Mouse (Mus musculus): Measurements from ENCODE around the gene Lrrk2. TPM values are rescaled to one million over a fixed set of nuclear protein-coding genes. Genes with fewer than 3 reads are reported as not detected.

The Lrrk2 gene
- polyA plus RNA-seq, 2 experiments: 5.7 to 7.6 TPM

GRCm38 (mm10) chr15:91633806-91634205 is 39.2 kb upstream of the Lrrk2 start:
- Histone ChIP-seq H3K27ac (replicated peaks; ENCODE audit: low read depth, low read length) (no peak overlapping the region), H3K4me2 (replicated peaks; ENCODE audit: low read depth, low read length, severe bottlenecking) (no peak overlapping the region), H3K27me3 (ENCODE audit: control insufficient read depth, insufficient read depth, low read length) (no peaks in the 10 kb centered on the region), H3K4me1 (ENCODE audit: control insufficient read depth, insufficient read depth, low read length) (no peaks in the 10 kb centered on the region), H3K9ac (ENCODE audit: low read depth, low read length, severe bottlenecking) (no peak overlapping the region), H3K4me3 (replicated peaks; ENCODE audit: low read length) (no peak overlapping the region), H3K36me3 (ENCODE audit: control insufficient read depth, insufficient read depth, low read length) (no peaks in the 10 kb centered on the region), H3K9me3 (ENCODE audit: control insufficient read depth, low read length) (no peaks in the 10 kb centered on the region)
- TF ChIP-seq POLR2A (IDR thresholded peaks at IDR 0.05; ENCODE audit: borderline replicate concordance, extremely low read depth, insufficient read depth, insufficient read length): no peak
- WGBS: 53% methylated on average over 6 of the region's 6 CpGs
- DNase-seq (ENCODE audit: low spot score) (no peak), ATAC-seq (ENCODE audit: low FRiP score, low read depth) (no peak)

DNA sequence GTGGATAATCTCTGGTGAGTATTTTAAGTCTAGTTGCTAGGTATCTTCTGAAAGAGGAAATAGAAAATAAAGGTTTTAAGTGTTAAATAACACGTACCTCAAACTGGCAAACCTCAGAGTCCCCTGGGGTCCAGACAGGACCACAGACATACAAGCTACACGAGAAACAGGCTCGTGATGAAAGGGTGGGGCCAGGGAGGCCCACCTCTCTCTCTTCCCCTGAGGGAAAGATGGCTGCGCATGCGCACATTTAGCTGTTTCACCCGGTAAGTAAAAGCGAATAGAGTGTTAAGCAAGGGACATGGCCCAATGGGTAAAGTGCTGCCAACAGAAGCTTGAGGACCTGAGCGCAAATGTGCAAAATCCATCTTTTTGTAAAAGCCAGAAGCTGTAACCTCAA is 38.7 kb upstream of the Lrrk2 start:
- DNase-seq (ENCODE audit: low spot score): no peak
- WGBS: 50% methylated on average over 8 of the region's 8 CpGs
- Histone ChIP-seq H3K4me1 (ENCODE audit: control insufficient read depth, insufficient read depth, low read length) (no peaks in the 10 kb centered on the region), H3K36me3 (ENCODE audit: control insufficient read depth, insufficient read depth, low read length) (no peaks in the 10 kb centered on the region), H3K4me2 (replicated peaks; ENCODE audit: low read depth, low read length, severe bottlenecking) (no peak overlapping the region), H3K4me3 (replicated peaks; ENCODE audit: low read length) (no peak overlapping the region), H3K9me3 (ENCODE audit: control insufficient read depth, low read length) (no peaks in the 10 kb centered on the region), H3K27me3 (ENCODE audit: control insufficient read depth, insufficient read depth, low read length) (no peaks in the 10 kb centered on the region), H3K9ac (ENCODE audit: low read depth, low read length, severe bottlenecking) (no peak overlapping the region), H3K27ac (replicated peaks; ENCODE audit: low read depth, low read length) (no peak overlapping the region)
- no peak for ATAC-seq (ENCODE audit: low FRiP score, low read depth)
- TF ChIP-seq POLR2A (IDR thresholded peaks at IDR 0.05; ENCODE audit: borderline replicate concordance, extremely low read depth, insufficient read depth, insufficient read length): no peak

GRCm38 (mm10) chr15:91641631-91642030 is 31.3 kb upstream of the Lrrk2 start:
- H3K4me2 ChIP-seq (replicated peaks; ENCODE audit: low read depth, low read length, severe bottlenecking): no peak overlapping the region
- H3K9ac ChIP-seq (ENCODE audit: low read depth, low read length, severe bottlenecking): no peak overlapping the region
- no peaks in the 10 kb centered on the region for H3K9me3 ChIP-seq (ENCODE audit: control insufficient read depth, low read length)
- no peak for TF ChIP-seq POLR2A (IDR thresholded peaks at IDR 0.05; ENCODE audit: borderline replicate concordance, extremely low read depth, insufficient read depth, insufficient read length)
- no peak overlapping the region for H3K4me3 ChIP-seq (replicated peaks; ENCODE audit: low read length)
- ATAC-seq (ENCODE audit: low FRiP score, low read depth) (no peak), DNase-seq (ENCODE audit: low spot score) (no peak)
- peaks cover 10% of the 10 kb centered on the region for H3K4me1 ChIP-seq (ENCODE audit: control insufficient read depth, insufficient read depth, low read length)
- no peak overlapping the region for H3K27ac ChIP-seq (replicated peaks; ENCODE audit: low read depth, low read length)
- H3K36me3 ChIP-seq (ENCODE audit: control insufficient read depth, insufficient read depth, low read length): no peaks in the 10 kb centered on the region
- WGBS: 69% methylated on average over 3 of the region's 3 CpGs
- H3K27me3 ChIP-seq (ENCODE audit: control insufficient read depth, insufficient read depth, low read length): no peaks in the 10 kb centered on the region

DNA sequence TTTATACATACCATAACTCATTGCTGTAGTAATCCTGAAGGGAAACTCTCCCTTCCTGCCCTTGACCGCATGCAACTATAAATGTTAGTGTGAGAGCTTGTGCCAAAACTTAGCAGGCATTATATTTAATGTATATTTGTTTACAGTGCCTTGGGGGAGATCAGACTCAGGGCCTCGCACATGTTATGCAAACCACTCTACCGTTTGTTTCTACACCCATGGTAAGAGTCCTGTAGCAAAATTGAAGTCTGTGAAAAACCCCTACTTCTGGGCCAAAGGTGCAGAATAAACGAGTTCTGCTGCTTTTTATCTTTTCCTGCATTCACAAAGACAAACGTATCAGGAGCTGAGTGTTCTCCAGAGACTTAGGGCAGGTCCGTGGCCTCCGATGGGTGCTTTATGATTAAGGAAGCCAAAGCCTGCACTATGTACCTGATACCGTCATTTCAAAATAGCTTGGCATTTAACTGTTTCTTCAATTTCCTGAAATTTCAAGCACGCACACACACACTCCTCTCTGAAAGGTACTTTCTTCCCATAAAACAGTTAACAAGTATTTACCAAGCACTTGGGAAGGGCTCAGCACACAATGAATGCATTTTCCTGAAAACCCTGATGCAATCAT is 30.2 kb upstream of the Lrrk2 start:
- Histone ChIP-seq H3K9me3 (ENCODE audit: control insufficient read depth, low read length) (no peaks in the 10 kb centered on the region), H3K27me3 (ENCODE audit: control insufficient read depth, insufficient read depth, low read length) (no peaks in the 10 kb centered on the region), H3K4me3 (replicated peaks; ENCODE audit: low read length) (no peak overlapping the region), H3K4me2 (replicated peaks; ENCODE audit: low read depth, low read length, severe bottlenecking) (no peak overlapping the region), H3K36me3 (ENCODE audit: control insufficient read depth, insufficient read depth, low read length) (no peaks in the 10 kb centered on the region), H3K4me1 (ENCODE audit: control insufficient read depth, insufficient read depth, low read length) (peaks cover 10% of the 10 kb centered on the region), H3K9ac (ENCODE audit: low read depth, low read length, severe bottlenecking) (no peak overlapping the region), H3K27ac (replicated peaks; ENCODE audit: low read depth, low read length) (no peak overlapping the region)
- DNase-seq (ENCODE audit: low spot score): no peak
- 28% methylated on average over 9 of the region's 9 CpGs for WGBS
- TF ChIP-seq POLR2A (IDR thresholded peaks at IDR 0.05; ENCODE audit: borderline replicate concordance, extremely low read depth, insufficient read depth, insufficient read length): no peak
- ATAC-seq (ENCODE audit: low FRiP score, low read depth): no peak; the same call in 1 of the 2 replicates

- DNase-seq (ENCODE audit: low spot score) (no peak), ATAC-seq (ENCODE audit: low FRiP score, low read depth) (no peak)
- 67% methylated on average over 7 of the region's 7 CpGs for WGBS
- Histone ChIP-seq H3K4me2 (replicated peaks; ENCODE audit: low read depth, low read length, severe bottlenecking) (no peak overlapping the region), H3K9me3 (ENCODE audit: control insufficient read depth, low read length) (no peaks in the 10 kb centered on the region), H3K27me3 (ENCODE audit: control insufficient read depth, insufficient read depth, low read length) (no peaks in the 10 kb centered on the region), H3K4me1 (ENCODE audit: control insufficient read depth, insufficient read depth, low read length) (peaks cover 10% of the 10 kb centered on the region), H3K27ac (replicated peaks; ENCODE audit: low read depth, low read length) (no peak overlapping the region), H3K4me3 (replicated peaks; ENCODE audit: low read length) (no peak overlapping the region), H3K36me3 (ENCODE audit: control insufficient read depth, insufficient read depth, low read length) (no peaks in the 10 kb centered on the region), H3K9ac (ENCODE audit: low read depth, low read length, severe bottlenecking) (no peak overlapping the region)
- no peak for TF ChIP-seq POLR2A (IDR thresholded peaks at IDR 0.05; ENCODE audit: borderline replicate concordance, extremely low read depth, insufficient read depth, insufficient read length)
Measured at GRCm38 (mm10) chr15:91643632-91644348, 29.2 kb upstream of the Lrrk2 start.

Measured in limb, embryonic 14.5 days (tissue).